ENCODE assay signal across 8 mouse cellular contexts in genomic region chr2:157704991-157705776, GRCm38 (mm10). TPM values are rescaled to one million over a fixed set of nuclear protein-coding genes. Genes with fewer than 3 reads are reported as not detected.
DNase-seq lines count a peak whose midpoint lies in the region; TF ChIP-seq lines count a peak whose summit lies in the region.

No protein-coding gene starts in this region.

- H3K27ac ChIP-seq in limb, embryonic 10.5 days: no peak overlapping the region
- H3K27ac ChIP-seq in thymus, adult 2 months (ENCODE audit: control insufficient read depth, insufficient read depth, low read length): no peak overlapping the region

- TF ChIP-seq CTCF in thymus, adult 2 months (IDR thresholded peaks at IDR 0.05; ENCODE audit: borderline replicate concordance, control insufficient read depth, extremely low read depth, insufficient read depth, low read length, poor library complexity): no peak

- no peaks in the 10 kb centered on the region for H3K36me3 ChIP-seq in limb, embryonic 10.5 days
- H3K36me3 ChIP-seq in thymus, adult 2 months (ENCODE audit: control insufficient read depth, insufficient read depth, low read length): no peaks in the 10 kb centered on the region

- peak; percentile 11 for DNase-seq in adrenal gland, adult 8-10 months
- DNase-seq in adrenal gland, postnatal 4 days (ENCODE audit: low spot score in 2 of 2): no peak
- peak; percentile 99 for DNase-seq in MN1 (ENCODE audit: low spot score)
- peak; percentile 46 for DNase-seq in gastrocnemius, postnatal 25 days
- peak; percentile 27 for DNase-seq in lung, postnatal 25 days (ENCODE audit: low spot score)
- DNase-seq in heart, adult 8-10 months (ENCODE audit: low spot score): no peak
- DNase-seq in limb, embryonic 10.5 days (ENCODE audit: low spot score): no peak
- no peak for DNase-seq in thymus, adult 2 months

- H3K9me3 ChIP-seq in limb, embryonic 10.5 days (replicated peaks): no peaks in the 10 kb centered on the region

- TF ChIP-seq POLR2A in thymus, adult 2 months (IDR thresholded peaks at IDR 0.05; ENCODE audit: control insufficient read depth, extremely low read depth, insufficient read depth, low read length, poor library complexity): no peak

- H3K27me3 ChIP-seq in limb, embryonic 10.5 days (ENCODE audit: low read depth, poor library complexity, severe bottlenecking): peaks cover 40% of the 10 kb centered on the region
- H3K27me3 ChIP-seq in thymus, adult 2 months (ENCODE audit: control insufficient read depth, insufficient read depth, low read length): no peaks in the 10 kb centered on the region

- no peak overlapping the region for H3K4me3 ChIP-seq in limb, embryonic 10.5 days
- H3K4me3 ChIP-seq in thymus, adult 2 months (ENCODE audit: control insufficient read depth, insufficient read depth, low read length): no peak overlapping the region

- H3K4me1 ChIP-seq in limb, embryonic 10.5 days: peaks cover 26% of the 10 kb centered on the region
- no peaks in the 10 kb centered on the region for H3K4me1 ChIP-seq in thymus, adult 2 months (replicated peaks; ENCODE audit: control insufficient read depth, insufficient read depth, low read length)

- 35% methylated on average over 28 of the region's 28 CpGs for WGBS in limb, embryonic 10.5 days
- 63% methylated on average over 28 of the region's 28 CpGs for WGBS in thymus, adult 2 months

RNA-seq across cellular contexts. Expression of gene Ctnnbl1, which starts 32.0 kb away (rescaled TPM):
- 10 to 100 TPM; 16.6 to 28.6 (median 21.0) TPM for total RNA-seq in adrenal gland, adult 8-10 months (2022)
- 10 to 100 TPM; 26.7 to 29.0 TPM for total RNA-seq in adrenal gland, postnatal 4 days (2021)
- 1 to 10 TPM; 6.7 to 7.3 TPM for total RNA-seq in gastrocnemius, postnatal 25 days (2021)
- 10 to 100 TPM in 2 of 4 experiments, 1 to 10 TPM in 2; 8.9 to 14.3 (median 10.1) TPM for total RNA-seq in heart, adult 8-10 months (2022)
- polyA plus RNA-seq in limb, embryonic 10.5 days (2016; fragmentation: Nextera tagmentation; extraction: Ambion mirVana): 90.7 and 97.8 TPM in 2 replicates
- polyA plus RNA-seq in thymus, adult 2 months (2012; rRNA removed): 65.5 and 68.5 TPM in 2 replicates

Comparison
In these comparisons a context has a peak if more than half of its experiments do, and no peak if none do; other contexts are left out.
1. DNase-seq: peak in adrenal gland, adult 8-10 months (single experiment), MN1 (single experiment), gastrocnemius, postnatal 25 days (single experiment) and lung, postnatal 25 days (single experiment); none in adrenal gland, postnatal 4 days (0 of 2), heart, adult 8-10 months (single experiment), limb, embryonic 10.5 days (single experiment) and thymus, adult 2 months (single experiment).